9 mouse cellular contexts compared by ENCODE assay signal in genomic region chr4:134273417-134274345, GRCm38 (mm10). TPM values are rescaled to one million over a fixed set of nuclear protein-coding genes. Genes with fewer than 3 reads are reported as not detected.
DNase-seq lines count a peak whose midpoint lies in the region; ATAC-seq lines count a peak whose summit lies in the region.
"Had no signal": no experiment of that assay in that cellular context is flagged by ENCODE, and none has a peak within 500 bp of the region (broad histone marks: within the 10 kb centered on the region; RNA-seq: fewer than 3 reads in every experiment).

No protein-coding gene starts in this region.

- peak overlapping the region; percentile 11; the same call in 1 of the 2 replicates for H3K4me3 ChIP-seq in intestine, embryonic 15.5 days (replicated peaks)
- no peak overlapping the region for H3K4me3 ChIP-seq in neural tube, embryonic 12.5 days
- no peak overlapping the region for H3K4me3 ChIP-seq in midbrain, embryonic 14.5 days (replicated peaks; ENCODE audit: low read depth, low read length)
- H3K4me3 ChIP-seq: midbrain, embryonic 12.5 days had no signal

- peak; percentile 48 for DNase-seq in adrenal gland, adult 2 months
- no peak for DNase-seq in adrenal gland, adult 8-10 months
- DNase-seq in 416B (ENCODE audit: low read depth) = peak; percentile 93
- peak; percentile 33 for DNase-seq in embryo, embryonic 9.5 days (ENCODE audit: extremely low spot score)
- DNase-seq in urinary bladder, postnatal 36 days (ENCODE audit: low spot score in 2 of 2) = no peak
- no peak for DNase-seq in midbrain, embryonic 14.5 days

- 0 out of 2 replicates have a peak overlapping the region, but pooled peaks have one; percentile 1 for H3K27ac ChIP-seq in intestine, embryonic 15.5 days
- H3K27ac ChIP-seq in neural tube, embryonic 12.5 days = no peak overlapping the region
- H3K27ac ChIP-seq in midbrain, embryonic 14.5 days (replicated peaks; ENCODE audit: low read depth, low read length) = no peak overlapping the region
- H3K27ac ChIP-seq: midbrain, embryonic 12.5 days had no signal

- H3K36me3 ChIP-seq in intestine, embryonic 15.5 days = peaks cover 10% of the 10 kb centered on the region
- H3K36me3 ChIP-seq in neural tube, embryonic 12.5 days = peaks cover 20% of the 10 kb centered on the region
- H3K36me3 ChIP-seq in midbrain, embryonic 14.5 days (ENCODE audit: control insufficient read depth, insufficient read depth, low read length) = peaks cover 24% of the 10 kb centered on the region

- H3K9ac ChIP-seq in intestine, embryonic 15.5 days = no peak overlapping the region
- no peak overlapping the region for H3K9ac ChIP-seq in neural tube, embryonic 12.5 days
- no peak overlapping the region for H3K9ac ChIP-seq in midbrain, embryonic 14.5 days (replicated peaks; ENCODE audit: low read length)
- H3K9ac ChIP-seq: midbrain, embryonic 12.5 days had no signal

- no peaks in the 10 kb centered on the region for H3K9me3 ChIP-seq in intestine, embryonic 15.5 days
- H3K9me3 ChIP-seq in neural tube, embryonic 12.5 days = no peaks in the 10 kb centered on the region
- no peaks in the 10 kb centered on the region for H3K9me3 ChIP-seq in midbrain, embryonic 14.5 days (ENCODE audit: control insufficient read depth, low read length)
- H3K9me3 ChIP-seq: midbrain, embryonic 12.5 days had no signal

- no peaks in the 10 kb centered on the region for H3K27me3 ChIP-seq in intestine, embryonic 15.5 days (replicated peaks)
- H3K27me3 ChIP-seq in neural tube, embryonic 12.5 days (replicated peaks) = no peaks in the 10 kb centered on the region
- H3K27me3 ChIP-seq in midbrain, embryonic 14.5 days (ENCODE audit: control insufficient read depth, insufficient read depth, low read length) = no peaks in the 10 kb centered on the region
- H3K27me3 ChIP-seq: midbrain, embryonic 12.5 days had no signal

- WGBS in intestine, embryonic 15.5 days = 4% methylated on average over 14 of the region's 14 CpGs
- WGBS in neural tube, embryonic 12.5 days = 8% methylated on average over 14 of the region's 14 CpGs
- WGBS in midbrain, embryonic 14.5 days = 7% methylated on average over 14 of the region's 14 CpGs

- peak; percentile 85 for ATAC-seq in intestine, embryonic 15.5 days
- no peak for ATAC-seq in neural tube, embryonic 12.5 days (ENCODE audit: low FRiP score, low read depth)
- ATAC-seq in midbrain, embryonic 14.5 days (ENCODE audit: low FRiP score, low TSS enrichment) = no peak

- H3K4me1 ChIP-seq in intestine, embryonic 15.5 days (replicated peaks) = 0 out of 2 replicates have a peak, but pooled peaks cover 2% of the 10 kb centered on the region
- H3K4me1 ChIP-seq in neural tube, embryonic 12.5 days = no peaks in the 10 kb centered on the region
- H3K4me1 ChIP-seq in midbrain, embryonic 14.5 days (ENCODE audit: control insufficient read depth, insufficient read depth, low read length) = no peaks in the 10 kb centered on the region

- peak overlapping the region; percentile 51 for H3K4me2 ChIP-seq in intestine, embryonic 15.5 days (replicated peaks)
- peak overlapping the region; percentile 33 for H3K4me2 ChIP-seq in neural tube, embryonic 12.5 days (replicated peaks)
- H3K4me2 ChIP-seq in midbrain, embryonic 14.5 days (ENCODE audit: low read length) = no peak overlapping the region
- H3K4me2 ChIP-seq: midbrain, embryonic 12.5 days had no signal

RNA-seq across cellular contexts. Expression of gene Pdik1l, which starts 14.0 kb away (rescaled TPM):
- total RNA-seq in adrenal gland, adult 2 months (2021) = 10 to 100 TPM; 14.7 to 22.3 TPM
- 1.3 TPM in 2 replicates for polyA plus RNA-seq in adrenal gland, adult 2 months (2012; rRNA removed)
- total RNA-seq in adrenal gland, adult 8-10 months (2022) = 10 to 100 TPM; 13.0 to 20.0 (median 15.5) TPM
- 15.7 and 17.9 TPM in 2 replicates for polyA plus RNA-seq in intestine, embryonic 15.5 days (2015; fragmentation: Nextera tagmentation; extraction: Ambion mirVana)
- polyA plus RNA-seq in neural tube, embryonic 12.5 days (2016; fragmentation: Nextera tagmentation; extraction: Ambion mirVana) = 28.1 and 31.9 TPM in 2 replicates
- 41.0 and 48.6 TPM in 2 replicates for polyA plus RNA-seq in midbrain, embryonic 14.5 days (2014; fragmentation: Nextera tagmentation; extraction: Ambion mirVana)

RNA-seq across cellular contexts. Expression of gene Grrp1, which starts 19.8 kb away (rescaled TPM):
- total RNA-seq in adrenal gland, adult 2 months (2021) = 1 to 10 TPM; 6.2 to 9.3 TPM
- 28.5 and 31.8 TPM in 2 replicates for polyA plus RNA-seq in adrenal gland, adult 2 months (2012; rRNA removed)
- 10 to 100 TPM in 2 of 4 experiments, 1 to 10 TPM in 2; 9.5 to 12.5 (median 10.1) TPM for total RNA-seq in adrenal gland, adult 8-10 months (2022)
- 5.0 TPM in 2 replicates for polyA plus RNA-seq in intestine, embryonic 15.5 days (2015; fragmentation: Nextera tagmentation; extraction: Ambion mirVana)
- 9.7 and 10.2 TPM in 2 replicates for polyA plus RNA-seq in neural tube, embryonic 12.5 days (2016; fragmentation: Nextera tagmentation; extraction: Ambion mirVana)
- 11.1 and 17.6 TPM in 2 replicates for polyA plus RNA-seq in midbrain, embryonic 14.5 days (2014; fragmentation: Nextera tagmentation; extraction: Ambion mirVana)

RNA-seq across cellular contexts. Expression of gene Gm30191, which starts 26.9 kb away (rescaled TPM):
- not detected for total RNA-seq in adrenal gland, adult 2 months (2021)
- polyA plus RNA-seq in adrenal gland, adult 2 months (2012; rRNA removed) = not detected in 2 replicates
- total RNA-seq in adrenal gland, adult 8-10 months (2022) = not detected
- polyA plus RNA-seq in intestine, embryonic 15.5 days (2015; fragmentation: Nextera tagmentation; extraction: Ambion mirVana) = not detected in 2 replicates
- polyA plus RNA-seq in neural tube, embryonic 12.5 days (2016; fragmentation: Nextera tagmentation; extraction: Ambion mirVana) = 0.33 TPM in 1 of 2 replicates, not detected in the other
- polyA plus RNA-seq in midbrain, embryonic 14.5 days (2014; fragmentation: Nextera tagmentation; extraction: Ambion mirVana) = 0.49 TPM in 1 of 2 replicates, not detected in the other
- polyA plus RNA-seq: midbrain, embryonic 12.5 days had no signal

RNA-seq across cellular contexts. Expression of gene Zfp593, which starts 28.3 kb away (rescaled TPM):
- 10 to 100 TPM in 1 of 2 experiments, 1 to 10 TPM in 1; 8.3 to 11.0 TPM for total RNA-seq in adrenal gland, adult 2 months (2021)
- polyA plus RNA-seq in adrenal gland, adult 2 months (2012; rRNA removed) = 11.1 and 13.0 TPM in 2 replicates
- 10 to 100 TPM; 10.4 to 11.6 (median 11.6) TPM for total RNA-seq in adrenal gland, adult 8-10 months (2022)
- polyA plus RNA-seq in intestine, embryonic 15.5 days (2015; fragmentation: Nextera tagmentation; extraction: Ambion mirVana) = 16.4 and 16.7 TPM in 2 replicates
- polyA plus RNA-seq in neural tube, embryonic 12.5 days (2016; fragmentation: Nextera tagmentation; extraction: Ambion mirVana) = 18.6 and 18.9 TPM in 2 replicates
- 13.1 and 14.2 TPM in 2 replicates for polyA plus RNA-seq in midbrain, embryonic 14.5 days (2014; fragmentation: Nextera tagmentation; extraction: Ambion mirVana)

RNA-seq across cellular contexts. Expression of gene E130218I03Rik, which starts 30.2 kb away (rescaled TPM):
- not detected for total RNA-seq in adrenal gland, adult 2 months (2021)
- polyA plus RNA-seq in adrenal gland, adult 2 months (2012; rRNA removed) = 0.09 TPM in 1 of 2 replicates, not detected in the other
- total RNA-seq in adrenal gland, adult 8-10 months (2022) = not detected
- 0.23 and 0.34 TPM in 2 replicates for polyA plus RNA-seq in intestine, embryonic 15.5 days (2015; fragmentation: Nextera tagmentation; extraction: Ambion mirVana)
- 0.45 and 0.84 TPM in 2 replicates for polyA plus RNA-seq in neural tube, embryonic 12.5 days (2016; fragmentation: Nextera tagmentation; extraction: Ambion mirVana)
- polyA plus RNA-seq in midbrain, embryonic 14.5 days (2014; fragmentation: Nextera tagmentation; extraction: Ambion mirVana) = 0.30 and 0.43 TPM in 2 replicates

Comparison
In these comparisons a context has a peak if more than half of its experiments do, and no peak if none do; other contexts are left out.
1. DNase-seq: peak in adrenal gland, adult 2 months (single experiment), 416B (single experiment) and embryo, embryonic 9.5 days (single experiment); none in adrenal gland, adult 8-10 months (single experiment), urinary bladder, postnatal 36 days (0 of 2) and midbrain, embryonic 14.5 days (single experiment).